Mouse (Mus musculus): ENCODE measurements around the gene Gtf3c1. TPM values are rescaled to one million over a fixed set of nuclear protein-coding genes. Genes with fewer than 3 reads are reported as not detected.
"Not testable (repeated sequence)": the region's sequence is repeated elsewhere in the genome, so short reads cannot be mapped to it uniquely, and the experiment has no call there.

The Gtf3c1 gene
- total and polyA plus RNA-seq, 2 experiments, result 14.9 to 24.4 TPM

- H3K36me3 ChIP-seq (ENCODE audit: control insufficient read depth, insufficient read depth, low read length), result no peaks in the 10 kb centered on the region
- no peak for DNase-seq (ENCODE audit: extremely low read depth, low read depth, low spot score)
Measured at GRCm38 (mm10) chr7:125716724-125717123, 9.1 kb upstream of the Gtf3c1 start.

GRCm38 (mm10) chr7:125714803-125715202 lies 7.2 kb upstream of the Gtf3c1 start:
- Histone ChIP-seq H3K79me2 (ENCODE audit: control insufficient read depth, insufficient read depth, low read length) (no peaks in the 10 kb centered on the region), H3K27ac (replicated peaks; ENCODE audit: insufficient read depth, low read depth, low read length) (no peak overlapping the region), H3K27me3 (ENCODE audit: control insufficient read depth, insufficient read depth, low read length) (no peaks in the 10 kb centered on the region), H3K36me3 (ENCODE audit: control insufficient read depth, insufficient read depth, low read length) (no peaks in the 10 kb centered on the region), H3K9ac (ENCODE audit: low read depth, low read length) (no peak overlapping the region), H3K4me3 (ENCODE audit: insufficient read depth, low read depth, low read length) (no peak overlapping the region), H3K4me1 (ENCODE audit: control insufficient read depth, insufficient read depth, low read length) (peaks cover 8% of the 10 kb centered on the region)
- TF ChIP-seq CTCF (IDR thresholded peaks at IDR 0.05; ENCODE audit: low read depth, low read length) (no peak), POLR2A (IDR thresholded peaks at IDR 0.05; ENCODE audit: extremely low read depth, insufficient read depth, low read length) (no peak)
- no peak for DNase-seq (ENCODE audit: extremely low read depth, low read depth, low spot score)
- 92% methylated on average over 3 of the region's 3 CpGs for WGBS

More at GRCm38 (mm10) chr7:125716724-125717123, 9.1 kb upstream of the Gtf3c1 start:
- H3K27ac ChIP-seq (replicated peaks; ENCODE audit: insufficient read depth, low read depth, low read length), result no peak overlapping the region
- H3K4me3 ChIP-seq (ENCODE audit: insufficient read depth, low read depth, low read length), result no peak overlapping the region
- 77% methylated on average over 2 of the region's 2 CpGs for WGBS
- peaks cover 3% of the 10 kb centered on the region; the same call in 1 of the 2 replicates for H3K4me1 ChIP-seq (ENCODE audit: control insufficient read depth, insufficient read depth, low read length)
- no peaks in the 10 kb centered on the region for H3K27me3 ChIP-seq (ENCODE audit: control insufficient read depth, insufficient read depth, low read length)
- H3K9ac ChIP-seq (ENCODE audit: low read depth, low read length), result no peak overlapping the region
- H3K79me2 ChIP-seq (ENCODE audit: control insufficient read depth, insufficient read depth, low read length), result no peaks in the 10 kb centered on the region
- TF ChIP-seq POLR2A (IDR thresholded peaks at IDR 0.05; ENCODE audit: extremely low read depth, insufficient read depth, low read length), result no peak
- TF ChIP-seq CTCF (IDR thresholded peaks at IDR 0.05; ENCODE audit: low read depth, low read length), result no peak

DNA sequence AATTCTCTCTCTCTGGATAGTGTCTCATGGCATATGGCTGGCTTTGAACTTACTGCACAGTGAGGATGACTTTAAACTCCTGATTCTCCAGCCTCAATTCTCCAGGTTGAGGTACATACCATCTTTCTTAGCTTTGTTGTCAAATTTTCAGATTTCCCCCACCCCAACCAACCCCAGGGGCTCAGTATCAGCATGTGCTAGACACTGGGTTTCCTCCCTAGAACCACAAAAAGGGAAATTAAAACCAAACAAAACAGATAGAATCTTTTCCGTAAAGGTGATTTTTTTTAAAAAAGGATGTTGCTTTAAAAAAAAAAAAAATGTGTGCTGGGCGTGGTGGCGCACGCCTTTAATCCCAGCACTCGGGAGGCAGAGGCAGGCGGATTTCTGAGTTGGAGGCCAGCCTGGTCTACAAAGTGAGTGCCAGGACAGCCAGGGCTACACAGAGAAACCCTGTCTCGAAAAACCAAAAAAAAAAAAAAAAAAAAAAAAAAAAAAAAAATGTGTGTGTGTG lies 6.0 kb upstream of the Gtf3c1 start:
- WGBS, result 86% methylated on average over 7 of the region's 7 CpGs
- not testable (repeated sequence) for H3K9ac ChIP-seq (ENCODE audit: low read depth, low read length); H3K27me3 ChIP-seq (ENCODE audit: control insufficient read depth, insufficient read depth, low read length); H3K4me3 ChIP-seq (ENCODE audit: insufficient read depth, low read depth, low read length); DNase-seq (ENCODE audit: extremely low read depth, low read depth, low spot score); H3K36me3 ChIP-seq (ENCODE audit: control insufficient read depth, insufficient read depth, low read length); H3K79me2 ChIP-seq (ENCODE audit: control insufficient read depth, insufficient read depth, low read length); H3K27ac ChIP-seq (replicated peaks; ENCODE audit: insufficient read depth, low read depth, low read length)
- H3K4me1 ChIP-seq (ENCODE audit: control insufficient read depth, insufficient read depth, low read length), result peaks cover 13% of the 10 kb centered on the region

- Histone ChIP-seq H3K9ac (ENCODE audit: low read depth, low read length) (peak overlapping the region; percentile 83), H3K36me3 (ENCODE audit: control insufficient read depth, insufficient read depth, low read length) (peaks cover 9% of the 10 kb centered on the region), H3K27ac (replicated peaks; ENCODE audit: insufficient read depth, low read depth, low read length) (peak overlapping the region; percentile 13; the same call in 1 of the 2 replicates), H3K79me2 (ENCODE audit: control insufficient read depth, insufficient read depth, low read length) (peaks cover 8% of the 10 kb centered on the region; the same call in 1 of the 2 replicates), H3K4me1 (ENCODE audit: control insufficient read depth, insufficient read depth, low read length) (peaks cover 23% of the 10 kb centered on the region), H3K4me3 (ENCODE audit: insufficient read depth, low read depth, low read length) (peak overlapping the region; percentile 87), H3K27me3 (ENCODE audit: control insufficient read depth, insufficient read depth, low read length) (no peaks in the 10 kb centered on the region)
- TF ChIP-seq POLR2A (IDR thresholded peaks at IDR 0.05; ENCODE audit: extremely low read depth, insufficient read depth, low read length), result no peak
- no peak for TF ChIP-seq CTCF (IDR thresholded peaks at IDR 0.05; ENCODE audit: low read depth, low read length)
- 1% methylated on average over 15 of the region's 15 CpGs for WGBS
- DNase-seq (ENCODE audit: extremely low read depth, low read depth, low spot score), result peak; percentile 41
Measured at GRCm38 (mm10) chr7:125708100-125708499, 520 bp upstream of the Gtf3c1 start.

DNA sequence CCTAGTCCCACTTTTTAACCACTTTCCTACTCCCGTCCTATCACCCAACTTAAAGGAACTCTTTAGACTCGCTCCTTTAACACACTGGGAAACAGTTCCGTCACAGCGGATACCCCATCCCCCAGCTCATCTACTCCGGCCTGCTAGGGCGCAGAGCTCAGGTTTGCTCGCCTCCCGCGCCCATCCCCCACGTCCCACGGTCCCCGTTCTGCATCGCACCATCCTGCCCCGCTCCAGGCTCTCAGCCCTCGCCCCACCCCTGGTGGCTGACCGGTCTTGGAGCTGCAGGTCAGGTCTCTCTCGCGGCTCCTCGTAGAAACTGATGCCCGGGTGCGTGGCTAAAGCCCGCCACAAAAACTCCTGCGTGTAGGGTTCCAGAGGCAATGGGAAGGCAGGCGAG lies 394 bp downstream of the Gtf3c1 start:
- Histone ChIP-seq H3K27me3 (ENCODE audit: control insufficient read depth, insufficient read depth, low read length) (no peaks in the 10 kb centered on the region), H3K4me1 (ENCODE audit: control insufficient read depth, insufficient read depth, low read length) (peaks cover 23% of the 10 kb centered on the region), H3K9ac (ENCODE audit: low read depth, low read length) (peak overlapping the region; percentile 75), H3K36me3 (ENCODE audit: control insufficient read depth, insufficient read depth, low read length) (peaks cover 17% of the 10 kb centered on the region), H3K4me3 (ENCODE audit: insufficient read depth, low read depth, low read length) (peak overlapping the region; percentile 66), H3K79me2 (ENCODE audit: control insufficient read depth, insufficient read depth, low read length) (peaks cover 9% of the 10 kb centered on the region; the same call in 1 of the 2 replicates), H3K27ac (replicated peaks; ENCODE audit: insufficient read depth, low read depth, low read length) (peak overlapping the region; percentile 76)
- under 1% methylated on average over 24 of the region's 24 CpGs for WGBS
- peak; percentile 57 for DNase-seq (ENCODE audit: extremely low read depth, low read depth, low spot score)
- 0 out of 2 replicates have a peak, but pooled peaks have one; percentile 7 for TF ChIP-seq CTCF (IDR thresholded peaks at IDR 0.05; ENCODE audit: low read depth, low read length)
- TF ChIP-seq POLR2A (IDR thresholded peaks at IDR 0.05; ENCODE audit: extremely low read depth, insufficient read depth, low read length), result no peak

GRCm38 (mm10) chr7:125702791-125703190 lies 4.8 kb downstream of the Gtf3c1 start:
- WGBS, result 100% methylated on average over 1 of the region's 1 CpGs
- no peak for DNase-seq (ENCODE audit: extremely low read depth, low read depth, low spot score)
- H3K36me3 ChIP-seq (ENCODE audit: control insufficient read depth, insufficient read depth, low read length), result peaks cover 57% of the 10 kb centered on the region

More at GRCm38 (mm10) chr7:125702791-125703190, 4.8 kb downstream of the Gtf3c1 start:
- Histone ChIP-seq H3K27ac (replicated peaks; ENCODE audit: insufficient read depth, low read depth, low read length) (no peak overlapping the region), H3K79me2 (ENCODE audit: control insufficient read depth, insufficient read depth, low read length) (peaks cover 13% of the 10 kb centered on the region; the same call in 1 of the 2 replicates), H3K27me3 (ENCODE audit: control insufficient read depth, insufficient read depth, low read length) (no peaks in the 10 kb centered on the region), H3K9ac (ENCODE audit: low read depth, low read length) (no peak overlapping the region), H3K4me3 (ENCODE audit: insufficient read depth, low read depth, low read length) (no peak overlapping the region), H3K4me1 (ENCODE audit: control insufficient read depth, insufficient read depth, low read length) (peaks cover 11% of the 10 kb centered on the region; the same call in 1 of the 2 replicates)
- TF ChIP-seq POLR2A (IDR thresholded peaks at IDR 0.05; ENCODE audit: extremely low read depth, insufficient read depth, low read length) (no peak), CTCF (IDR thresholded peaks at IDR 0.05; ENCODE audit: low read depth, low read length) (no peak)
